Mouse (Mus musculus) mature B cell (primary cell): Measurements from ENCODE around the gene Gm11444.

ENCODE experiments used
- in situ Hi-C: fragments of 300-500 bp; cut with MboI; formaldehyde crosslinking; loops from 2 replicates; pipeline ENCODE4 v1.14.3; 2019

The Gm11444 gene

GRCm38 (mm10) chr11:85835753-85836522 is 14.2 kb downstream of the Gm11444 start:
- in situ Hi-C loops = no loop called here

GRCm38 (mm10) chr11:85835001-85835752 is 15.0 kb downstream of the Gm11444 start:
- in situ Hi-C loops = no loop called here

- in situ Hi-C loops = no loop called here
Measured at GRCm38 (mm10) chr11:85834386-85834931, 15.7 kb downstream of the Gm11444 start.

- in situ Hi-C loops = no loop called here
Measured at GRCm38 (mm10) chr11:85833761-85834385, 16.3 kb downstream of the Gm11444 start.

- in situ Hi-C loops = no loop called here
Measured at GRCm38 (mm10) chr11:85833081-85833521, 17.0 kb downstream of the Gm11444 start.

GRCm38 (mm10) chr11:85832231-85832924 is 17.8 kb downstream of the Gm11444 start, which contains the start of gene Tbx2:
Gene Tbx2, plus strand, starts transcription at chr11:85832551.
- in situ Hi-C loops = no loop called here

- in situ Hi-C loops = no loop called here
Measured at GRCm38 (mm10) chr11:85831656-85832230, 18.4 kb downstream of the Gm11444 start.

- in situ Hi-C loops = no loop called here
Measured at GRCm38 (mm10) chr11:85830901-85831341, 19.2 kb downstream of the Gm11444 start.

GRCm38 (mm10) chr11:85829520-85830440 is 20.4 kb downstream of the Gm11444 start:
- in situ Hi-C loops = no loop called here

- in situ Hi-C loops = no loop called here
Measured at GRCm38 (mm10) chr11:85828691-85829519, 21.2 kb downstream of the Gm11444 start.

- in situ Hi-C loops = no loop called here
Measured at GRCm38 (mm10) chr11:85827342-85827741, 22.8 kb downstream of the Gm11444 start.

- in situ Hi-C loops = no loop called here
Measured at GRCm38 (mm10) chr11:85825823-85826222, 24.3 kb downstream of the Gm11444 start.

GRCm38 (mm10) chr11:85825031-85825430 is 25.1 kb downstream of the Gm11444 start:
- in situ Hi-C loops = no loop called here

- in situ Hi-C loops = no loop called here
Measured at GRCm38 (mm10) chr11:85823794-85824193, 26.3 kb downstream of the Gm11444 start.

GRCm38 (mm10) chr11:85823181-85823580 is 27.0 kb downstream of the Gm11444 start:
- in situ Hi-C loops = no loop called here

GRCm38 (mm10) chr11:85821659-85822058 is 28.5 kb downstream of the Gm11444 start:
- in situ Hi-C loops = no loop called here

GRCm38 (mm10) chr11:85820959-85821358 is 29.2 kb downstream of the Gm11444 start:
- in situ Hi-C loops = no loop called here

- in situ Hi-C loops = no loop called here
Measured at GRCm38 (mm10) chr11:85818401-85818800, 31.7 kb downstream of the Gm11444 start.

GRCm38 (mm10) chr11:85816471-85816870 is 33.7 kb downstream of the Gm11444 start:
- in situ Hi-C loops = no loop called here
